In the genomic region with DNA sequence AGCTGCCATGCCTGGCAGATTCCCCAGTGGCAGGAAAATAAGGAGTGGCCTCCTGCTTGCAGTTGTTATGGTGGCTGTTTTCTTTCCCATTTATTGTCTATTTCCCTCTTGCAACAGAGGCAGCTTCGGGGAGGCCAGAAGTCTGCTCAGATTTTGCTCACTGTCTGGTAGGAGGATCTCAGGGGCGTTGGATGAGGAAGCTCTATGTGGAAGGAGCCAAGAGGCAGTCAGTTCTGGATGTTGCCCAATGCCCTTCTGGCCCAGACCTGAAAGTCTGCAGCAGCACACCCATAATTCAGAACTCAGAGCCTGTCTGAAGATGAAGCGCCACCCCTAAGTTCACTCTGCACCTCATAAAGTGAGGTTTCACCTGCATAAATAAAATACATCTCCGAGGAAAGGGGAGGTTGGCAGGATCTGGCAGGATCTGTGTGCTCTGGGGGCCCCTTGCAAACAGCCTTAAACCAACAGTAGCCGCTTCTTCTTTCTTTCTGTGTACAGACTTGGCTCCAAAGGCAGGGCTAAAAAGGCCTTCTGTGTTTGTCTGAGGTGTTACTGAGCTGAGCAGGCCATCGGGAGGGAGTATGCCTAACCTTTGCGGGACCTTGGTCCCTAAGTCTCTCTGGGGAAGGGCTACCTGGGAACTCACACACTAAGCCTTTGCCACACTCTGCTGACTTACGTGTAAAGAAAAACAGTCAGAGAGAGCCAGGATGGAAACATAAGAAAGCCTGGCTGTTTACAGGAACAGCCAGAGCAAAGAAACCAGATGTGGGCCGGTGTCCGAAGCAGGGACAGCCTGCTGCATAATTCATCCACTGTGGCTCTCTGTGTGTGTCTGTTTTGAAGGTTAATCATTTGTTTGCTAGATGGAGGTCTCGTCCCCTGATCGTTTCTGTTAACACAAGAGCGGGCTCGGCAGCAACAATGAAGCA, we compare ENCODE assay signal across 8 mouse cellular contexts.
A peak's percentile ranks its signal among the peaks of the same experiment; 100 is the strongest.
DNase-seq lines count a peak whose midpoint lies in the region; ATAC-seq and TF ChIP-seq lines count a peak whose summit lies in the region.

No protein-coding gene starts in this region.

- ATAC-seq in liver, postnatal 0 days: no peak
- no peak for ATAC-seq in hindbrain, postnatal 0 days
- no peak for ATAC-seq in inflammation-experienced regulatory T-cells, adult 6 months
- no peak for ATAC-seq in forebrain, postnatal 0 days

- no peak for TF ChIP-seq CTCF in liver, adult 2 months (IDR thresholded peaks at IDR 0.05; ENCODE audit: low read depth, low read length)
- TF ChIP-seq CTCF in liver, postnatal 0 days (IDR thresholded peaks at IDR 0.05; ENCODE audit: low read depth): no peak
- no peak for TF ChIP-seq CTCF in hindbrain, postnatal 0 days (IDR thresholded peaks at IDR 0.05; ENCODE audit: low read depth)
- TF ChIP-seq CTCF in forebrain, postnatal 0 days (IDR thresholded peaks at IDR 0.05; ENCODE audit: low read depth): no peak

- H3K27ac ChIP-seq in liver, adult 2 months (replicated peaks; ENCODE audit: insufficient read depth, low read depth, low read length): no peak overlapping the region
- H3K27ac ChIP-seq in liver, postnatal 0 days (ENCODE audit: low read depth): no peak overlapping the region
- H3K27ac ChIP-seq in hindbrain, postnatal 0 days: 0 out of 2 replicates have a peak overlapping the region, but pooled peaks have one; percentile 1
- no peak overlapping the region for H3K27ac ChIP-seq in forebrain, postnatal 0 days (ENCODE audit: low read depth, low read length)

- TF ChIP-seq EP300 in liver, postnatal 0 days (IDR thresholded peaks at IDR 0.05; ENCODE audit: low read depth): no peak

- 42% methylated on average over 14 of the region's 14 CpGs for WGBS in liver, adult 2 months
- 52% methylated on average over 14 of the region's 14 CpGs for WGBS in liver, postnatal 0 days (ENCODE audit: insufficient replicate concordance)
- 52% methylated on average over 14 of the region's 14 CpGs for WGBS in hindbrain, postnatal 0 days
- 62% methylated on average over 14 of the region's 14 CpGs for WGBS in forebrain, postnatal 0 days

- H3K4me3 ChIP-seq in liver, adult 2 months (ENCODE audit: insufficient read depth, low read depth, low read length): no peak overlapping the region
- no peak overlapping the region for H3K4me3 ChIP-seq in liver, postnatal 0 days (ENCODE audit: low read depth, low read length)
- no peak overlapping the region for H3K4me3 ChIP-seq in hindbrain, postnatal 0 days (ENCODE audit: low read length)
- H3K4me3 ChIP-seq in forebrain, postnatal 0 days (ENCODE audit: low read depth, low read length): no peak overlapping the region

- H3K36me3 ChIP-seq in liver, adult 2 months (ENCODE audit: control insufficient read depth, insufficient read depth, low read length): no peaks in the 10 kb centered on the region
- H3K36me3 ChIP-seq in liver, postnatal 0 days (replicated peaks; ENCODE audit: insufficient read depth, low read length): no peaks in the 10 kb centered on the region
- no peaks in the 10 kb centered on the region for H3K36me3 ChIP-seq in hindbrain, postnatal 0 days (ENCODE audit: insufficient read depth, low read length)
- no peaks in the 10 kb centered on the region for H3K36me3 ChIP-seq in forebrain, postnatal 0 days (ENCODE audit: insufficient read depth)

- no peaks in the 10 kb centered on the region for H3K9me3 ChIP-seq in liver, postnatal 0 days (ENCODE audit: low read length)
- no peaks in the 10 kb centered on the region for H3K9me3 ChIP-seq in hindbrain, postnatal 0 days (ENCODE audit: low read length)
- H3K9me3 ChIP-seq in forebrain, postnatal 0 days (ENCODE audit: low read length): no peaks in the 10 kb centered on the region

- no peak overlapping the region for H3K9ac ChIP-seq in liver, adult 2 months (ENCODE audit: low read depth, low read length)
- H3K9ac ChIP-seq in liver, postnatal 0 days (replicated peaks): no peak overlapping the region
- H3K9ac ChIP-seq in hindbrain, postnatal 0 days (replicated peaks; ENCODE audit: low read length): no peak overlapping the region
- no peak overlapping the region for H3K9ac ChIP-seq in forebrain, postnatal 0 days

- H3K79me2 ChIP-seq in liver, adult 2 months (ENCODE audit: control insufficient read depth, insufficient read depth, low read length): no peaks in the 10 kb centered on the region

- no peak for TF ChIP-seq POLR2A in liver, adult 2 months (IDR thresholded peaks at IDR 0.05; ENCODE audit: extremely low read depth, insufficient read depth, low read length)

- peak; percentile 1 for DNase-seq in liver, adult 2 months (ENCODE audit: extremely low read depth, low read depth, low spot score)
- DNase-seq in liver, postnatal 0 days: no peak
- peak; percentile 11 for DNase-seq in embryo, embryonic 11 days
- DNase-seq in hindbrain, postnatal 0 days (ENCODE audit: low spot score): no peak
- DNase-seq in lung, postnatal 25 days (ENCODE audit: low spot score): peak; percentile 13
- DNase-seq in forebrain, postnatal 0 days: no peak
- no peak for DNase-seq in frontal cortex, postnatal 25 days (ENCODE audit: low spot score in 2 of 2)

- H3K4me2 ChIP-seq in liver, postnatal 0 days (ENCODE audit: low read depth, low read length): no peak overlapping the region
- H3K4me2 ChIP-seq in hindbrain, postnatal 0 days (ENCODE audit: low read depth, low read length): no peak overlapping the region
- no peak overlapping the region for H3K4me2 ChIP-seq in forebrain, postnatal 0 days (ENCODE audit: low read depth)

- H3K4me1 ChIP-seq in liver, adult 2 months (ENCODE audit: control insufficient read depth, insufficient read depth, low read length): no peaks in the 10 kb centered on the region
- no peaks in the 10 kb centered on the region for H3K4me1 ChIP-seq in liver, postnatal 0 days (ENCODE audit: insufficient read depth)
- H3K4me1 ChIP-seq in hindbrain, postnatal 0 days (ENCODE audit: insufficient read depth, low read length): no peaks in the 10 kb centered on the region
- H3K4me1 ChIP-seq in forebrain, postnatal 0 days (ENCODE audit: insufficient read depth): peaks cover 2% of the 10 kb centered on the region; the same call in 1 of the 2 replicates

- H3K27me3 ChIP-seq in liver, adult 2 months (ENCODE audit: control insufficient read depth, insufficient read depth, low read length): no peaks in the 10 kb centered on the region
- H3K27me3 ChIP-seq in liver, postnatal 0 days (ENCODE audit: insufficient read depth, low read length): no peaks in the 10 kb centered on the region
- no peaks in the 10 kb centered on the region for H3K27me3 ChIP-seq in hindbrain, postnatal 0 days (ENCODE audit: insufficient read depth, low read length)
- no peaks in the 10 kb centered on the region for H3K27me3 ChIP-seq in forebrain, postnatal 0 days (ENCODE audit: insufficient read depth, low read length)

Comparison
In these comparisons a context has a peak if more than half of its experiments do, and no peak if none do; other contexts are left out.
1. DNase-seq: peak in liver, adult 2 months (single experiment), embryo, embryonic 11 days (single experiment) and lung, postnatal 25 days (single experiment); none in liver, postnatal 0 days (single experiment), hindbrain, postnatal 0 days (single experiment), forebrain, postnatal 0 days (single experiment) and frontal cortex, postnatal 25 days (0 of 2).